Mouse (Mus musculus): ENCODE data around the gene Itpr2.

DNA sequence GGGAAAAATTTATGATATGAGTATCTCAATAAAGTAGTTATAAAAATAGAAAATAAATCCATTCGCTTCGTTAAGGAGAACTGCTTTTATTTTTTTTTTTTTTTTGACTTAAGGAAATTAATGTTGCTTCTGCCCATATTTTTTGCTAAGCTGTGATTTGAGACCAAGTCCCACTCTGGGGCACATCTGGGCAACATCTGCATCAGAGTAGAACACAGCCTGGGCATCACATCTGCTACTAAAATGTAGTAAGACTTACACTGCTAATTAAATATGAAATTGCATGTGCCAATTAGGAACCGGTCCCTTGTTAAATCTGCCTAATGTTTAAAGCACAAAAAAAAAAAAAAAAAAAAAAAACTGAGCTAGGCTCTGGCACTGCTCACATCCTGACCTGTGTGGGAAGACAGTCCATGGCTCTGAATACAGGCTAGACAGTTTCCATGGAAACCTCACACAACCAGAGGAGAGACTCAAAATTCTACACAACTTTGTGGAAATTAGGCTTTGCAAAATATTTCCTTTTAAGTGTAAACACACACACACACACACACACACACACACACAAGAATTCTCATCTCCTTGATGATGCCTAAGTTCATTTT is 247.7 kb downstream of the Itpr2 start:
- TF ChIP-seq CTCF (IDR thresholded peaks at IDR 0.05; ENCODE audit: low read depth, low read length), result no peak
- TF ChIP-seq POLR2AphosphoS5 (IDR thresholded peaks at IDR 0.05; ENCODE audit: insufficient replicate concordance, low read depth, low read length), result no peak
- no peak for TF ChIP-seq TAL1 (conservative IDR thresholded peaks at IDR 0.05; ENCODE audit: low read depth, low read length)
- no peak for TF ChIP-seq GATA1 (IDR thresholded peaks at IDR 0.05; ENCODE audit: borderline replicate concordance, low read length)

All from G1E (cell line).